Mouse (Mus musculus) kidney, postnatal 36 days (tissue): ENCODE results near the gene Olfr522.
"Not testable (repeated sequence)": the region's sequence is repeated elsewhere in the genome, so short reads cannot be mapped to it uniquely, and the experiment has no call there.

Experiments
- DNase-seq, 2 experiments: peaks; one replicate each; pipeline ENCODE4 v3.0.0; 2021 to 2022; ENCODE audit warnings: mixed read lengths in 2 of 2

Gene Olfr522

GRCm38 (mm10) chr7:140154218-140154927, 10.2 kb downstream of the Olfr522 start, which contains the start of gene Sprn:
Gene Sprn, minus strand, starts transcription at chr7:140154877.
- no peak for DNase-seq

GRCm38 (mm10) chr7:140153829-140154217, 10.7 kb downstream of the Olfr522 start:
- DNase-seq = no peak

GRCm38 (mm10) chr7:140153383-140153782, 11.2 kb downstream of the Olfr522 start:
- peak in 1 of 2 experiments; percentile 42 for DNase-seq

GRCm38 (mm10) chr7:140144550-140144949, 20.0 kb downstream of the Olfr522 start:
- DNase-seq = no peak

- DNase-seq = peak; percentile 73 to 85
These were observed 23.2 kb downstream of the Olfr522 start for GRCm38 (mm10) chr7:140141350-140141749.

GRCm38 (mm10) chr7:140138021-140138310, 26.6 kb downstream of the Olfr522 start:
- DNase-seq = no peak

- peak; percentile 95 to 97 for DNase-seq
These were observed 27.2 kb downstream of the Olfr522 start, which contains the start of gene Mtg1 for GRCm38 (mm10) chr7:140137135-140138020. Gene Mtg1, plus strand, starts transcription at chr7:140137564.

- no peak for DNase-seq
These were observed 29.3 kb downstream of the Olfr522 start for GRCm38 (mm10) chr7:140135106-140135770.

GRCm38 (mm10) chr7:140134033-140134432, 30.5 kb downstream of the Olfr522 start:
- not testable (repeated sequence) for DNase-seq

- DNase-seq = not testable (repeated sequence)
These were observed 32.4 kb downstream of the Olfr522 start for GRCm38 (mm10) chr7:140132184-140132583.

GRCm38 (mm10) chr7:140127911-140128310, 36.7 kb downstream of the Olfr522 start:
- no peak for DNase-seq

GRCm38 (mm10) chr7:140126934-140127333, 37.6 kb downstream of the Olfr522 start:
- no peak for DNase-seq

GRCm38 (mm10) chr7:140126022-140126350, 38.6 kb downstream of the Olfr522 start:
- no peak for DNase-seq

- peak; percentile 97 to 99 for DNase-seq
These were observed 39.1 kb downstream of the Olfr522 start for GRCm38 (mm10) chr7:140125278-140126021.

GRCm38 (mm10) chr7:140124382-140124781, 40.2 kb downstream of the Olfr522 start:
- no peak for DNase-seq

- DNase-seq = no peak
These were observed 41.8 kb downstream of the Olfr522 start for GRCm38 (mm10) chr7:140122765-140123164.

GRCm38 (mm10) chr7:140121338-140121910, 43.1 kb downstream of the Olfr522 start:
- no peak for DNase-seq

- no peak for DNase-seq
These were observed 44.1 kb downstream of the Olfr522 start for GRCm38 (mm10) chr7:140120484-140120883.

- peak; percentile 95 to 96 for DNase-seq
These were observed 48.1 kb downstream of the Olfr522 start, which contains the start of gene Echs1 for GRCm38 (mm10) chr7:140116329-140117054. Gene Echs1, minus strand, starts transcription at chr7:140116476.

GRCm38 (mm10) chr7:140115583-140116328, 48.8 kb downstream of the Olfr522 start, which contains the start of gene Paox:
Gene Paox, plus strand, starts transcription at chr7:140115799.
- DNase-seq = peak; percentile 74 to 87

GRCm38 (mm10) chr7:140111943-140112342, 52.6 kb downstream of the Olfr522 start:
- no peak for DNase-seq
